Mouse (Mus musculus): ENCODE measurements around the gene Myo18b.

- no peak for TF ChIP-seq CTCF (IDR thresholded peaks at IDR 0.05; ENCODE audit: extremely low read depth, insufficient read length, insufficient replicate concordance, low read depth, low read length)
- no peak for TF ChIP-seq POLR2A (IDR thresholded peaks at IDR 0.05; ENCODE audit: low read depth, low read length)
These were observed 236.9 kb downstream of the Myo18b start for GRCm38 (mm10) chr5:112659295-112659694.
